Mouse (Mus musculus): ENCODE data around the gene Irf2bp1. TPM values are rescaled to one million over a fixed set of nuclear protein-coding genes. Genes with fewer than 3 reads are reported as not detected.

Gene Irf2bp1
- polyA plus RNA-seq, 1 experiment from 2014 or later = 31.6 TPM

- Histone ChIP-seq H3K27ac (ENCODE audit: low read depth, low read length) (no peak overlapping the region), H3K36me3 (ENCODE audit: control insufficient read depth, insufficient read depth, low read length) (peaks cover 5% of the 10 kb centered on the region; the same call in 1 of the 2 replicates), H3K4me2 (ENCODE audit: low read depth, low read length, severe bottlenecking) (peak overlapping the region; percentile 67), H3K27me3 (ENCODE audit: control insufficient read depth, insufficient read depth, low read length) (no peaks in the 10 kb centered on the region), H3K9ac (ENCODE audit: low read length) (peak overlapping the region; percentile 73), H3K4me1 (replicated peaks; ENCODE audit: control insufficient read depth, insufficient read depth, low read length) (peaks cover 22% of the 10 kb centered on the region), H3K4me3 (ENCODE audit: low read depth, low read length) (peak overlapping the region; percentile 30), H3K9me3 (ENCODE audit: control insufficient read depth, low read length) (no peaks in the 10 kb centered on the region)
- 2% methylated on average over 17 of the region's 17 CpGs for WGBS
- peak; percentile 65 for ATAC-seq (replicated peaks; ENCODE audit: low FRiP score)
- DNase-seq (ENCODE audit: low spot score) = peak; percentile 80
Measured at GRCm38 (mm10) chr7:19002848-19003498, 871 bp upstream of the Irf2bp1 start.

GRCm38 (mm10) chr7:19004631-19005079 is 811 bp downstream of the Irf2bp1 start:
- Histone ChIP-seq H3K9ac (ENCODE audit: low read length) (peak overlapping the region; percentile 90), H3K9me3 (ENCODE audit: control insufficient read depth, low read length) (no peaks in the 10 kb centered on the region), H3K4me2 (ENCODE audit: low read depth, low read length, severe bottlenecking) (peak overlapping the region; percentile 98), H3K36me3 (ENCODE audit: control insufficient read depth, insufficient read depth, low read length) (peaks cover 5% of the 10 kb centered on the region; the same call in 1 of the 2 replicates), H3K4me1 (replicated peaks; ENCODE audit: control insufficient read depth, insufficient read depth, low read length) (peaks cover 21% of the 10 kb centered on the region), H3K27me3 (ENCODE audit: control insufficient read depth, insufficient read depth, low read length) (no peaks in the 10 kb centered on the region), H3K4me3 (ENCODE audit: low read depth, low read length) (peak overlapping the region; percentile 94), H3K27ac (ENCODE audit: low read depth, low read length) (no peak overlapping the region)
- DNase-seq (ENCODE audit: low spot score) (peak; percentile 72), ATAC-seq (replicated peaks; ENCODE audit: low FRiP score) (no peak)
- WGBS = 8% methylated on average over 34 of the region's 34 CpGs

DNA sequence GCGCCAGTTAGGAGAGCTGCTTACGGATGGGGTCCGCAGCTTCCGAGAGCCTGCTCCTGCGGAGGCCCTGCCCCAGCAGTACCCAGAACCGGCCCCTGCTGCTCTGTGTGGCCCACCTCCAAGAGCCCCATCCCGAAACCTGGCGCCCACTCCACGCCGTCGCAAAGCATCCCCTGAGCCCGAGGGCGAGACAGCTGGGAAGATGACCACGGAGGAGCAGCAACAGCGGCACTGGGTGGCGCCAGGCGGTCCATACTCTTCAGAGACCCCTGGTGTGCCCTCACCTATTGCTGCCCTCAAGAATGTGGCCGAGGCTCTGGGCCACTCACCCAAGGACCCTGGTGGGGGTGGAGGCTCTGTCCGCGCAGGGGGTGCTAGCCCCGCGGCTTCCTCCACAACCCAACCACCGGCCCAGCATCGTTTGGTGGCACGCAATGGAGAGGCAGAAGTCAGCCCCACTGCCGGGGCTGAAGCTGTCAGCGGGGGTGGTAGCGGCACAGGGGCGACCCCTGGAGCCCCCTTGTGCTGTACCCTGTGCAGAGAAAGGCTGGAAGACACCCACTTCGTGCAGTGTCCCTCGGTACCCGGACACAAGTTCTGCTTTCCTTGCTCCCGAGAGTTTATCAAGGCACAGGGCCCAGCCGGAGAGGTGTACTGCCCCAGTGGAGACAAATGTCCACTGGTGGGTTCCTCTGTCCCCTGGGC is 1.7 kb downstream of the Irf2bp1 start:
- Histone ChIP-seq H3K9ac (ENCODE audit: low read length) (peak overlapping the region; percentile 29), H3K4me3 (ENCODE audit: low read depth, low read length) (peak overlapping the region; percentile 94), H3K9me3 (ENCODE audit: control insufficient read depth, low read length) (no peaks in the 10 kb centered on the region), H3K27ac (ENCODE audit: low read depth, low read length) (no peak overlapping the region), H3K4me2 (ENCODE audit: low read depth, low read length, severe bottlenecking) (peak overlapping the region; percentile 98), H3K27me3 (ENCODE audit: control insufficient read depth, insufficient read depth, low read length) (no peaks in the 10 kb centered on the region), H3K36me3 (ENCODE audit: control insufficient read depth, insufficient read depth, low read length) (peaks cover 5% of the 10 kb centered on the region; the same call in 1 of the 2 replicates), H3K4me1 (replicated peaks; ENCODE audit: control insufficient read depth, insufficient read depth, low read length) (peaks cover 21% of the 10 kb centered on the region)
- ATAC-seq (replicated peaks; ENCODE audit: low FRiP score) (no peak), DNase-seq (ENCODE audit: low spot score) (no peak)
- 83% methylated on average over 34 of the region's 34 CpGs for WGBS

GRCm38 (mm10) chr7:19006476-19006875 is 2.6 kb downstream of the Irf2bp1 start:
- H3K27me3 ChIP-seq (ENCODE audit: control insufficient read depth, insufficient read depth, low read length) = no peaks in the 10 kb centered on the region
- H3K4me1 ChIP-seq (replicated peaks; ENCODE audit: control insufficient read depth, insufficient read depth, low read length) = peaks cover 21% of the 10 kb centered on the region
- peak; percentile 90 for DNase-seq (ENCODE audit: low spot score)
- 0 out of 2 replicates have a peak overlapping the region, but pooled peaks have one; percentile 21 for H3K4me2 ChIP-seq (ENCODE audit: low read depth, low read length, severe bottlenecking)
- no peak overlapping the region for H3K27ac ChIP-seq (ENCODE audit: low read depth, low read length)
- H3K9me3 ChIP-seq (ENCODE audit: control insufficient read depth, low read length) = no peaks in the 10 kb centered on the region
- peaks cover 5% of the 10 kb centered on the region; the same call in 1 of the 2 replicates for H3K36me3 ChIP-seq (ENCODE audit: control insufficient read depth, insufficient read depth, low read length)
- no peak for ATAC-seq (replicated peaks; ENCODE audit: low FRiP score)
- no peak overlapping the region for H3K4me3 ChIP-seq (ENCODE audit: low read depth, low read length)
- no peak overlapping the region for H3K9ac ChIP-seq (ENCODE audit: low read length)
- 7% methylated on average over 12 of the region's 12 CpGs for WGBS

DNA sequence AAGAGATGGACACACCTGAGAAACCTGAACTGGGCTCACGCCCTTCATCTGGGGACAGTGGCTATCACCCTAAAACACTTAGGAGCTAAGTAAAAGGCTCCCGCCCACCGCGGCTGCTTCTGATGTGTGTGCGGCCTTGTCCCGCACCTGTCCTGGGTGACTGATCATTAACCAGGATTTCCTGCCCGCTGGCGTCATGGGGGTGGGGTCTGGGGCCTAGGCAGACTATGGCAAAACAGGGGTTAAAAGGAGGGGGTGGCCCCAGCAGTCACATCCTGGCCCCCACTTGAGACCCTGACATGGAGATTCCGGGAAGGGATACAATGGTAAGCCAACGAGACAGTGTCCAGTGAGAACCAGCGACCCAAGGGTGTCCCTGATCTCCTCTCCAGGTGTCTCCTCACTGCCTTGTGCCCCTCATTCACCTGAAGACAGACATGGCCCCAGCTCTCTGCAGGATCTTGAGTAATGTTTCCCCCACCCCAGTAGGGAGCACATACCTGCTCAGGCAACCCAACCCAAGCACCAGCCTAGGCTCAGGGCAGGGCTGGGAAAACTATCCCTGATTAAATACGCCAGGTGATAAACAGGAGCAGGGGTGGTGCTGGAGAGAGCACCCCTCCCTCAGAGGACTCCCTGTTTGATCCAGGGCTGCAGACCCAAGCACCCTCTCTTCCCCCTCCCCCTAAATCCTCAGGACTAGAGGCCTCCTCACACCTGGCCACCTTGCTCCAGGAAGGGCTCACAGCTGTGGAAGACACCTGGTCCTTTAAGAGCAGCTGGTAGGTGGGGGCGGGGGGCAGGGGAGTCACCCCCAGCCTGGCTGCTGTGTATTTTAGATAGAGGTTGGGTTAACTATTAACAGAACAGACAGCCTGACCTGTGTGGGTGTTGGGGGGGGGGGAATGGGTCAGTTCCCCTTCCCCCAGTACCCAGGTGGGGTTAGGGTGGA is 3.5 kb downstream of the Irf2bp1 start:
- Histone ChIP-seq H3K27ac (ENCODE audit: low read depth, low read length) (no peak overlapping the region), H3K9ac (ENCODE audit: low read length) (no peak overlapping the region), H3K4me2 (ENCODE audit: low read depth, low read length, severe bottlenecking) (0 out of 2 replicates have a peak overlapping the region, but pooled peaks have one; percentile 21), H3K27me3 (ENCODE audit: control insufficient read depth, insufficient read depth, low read length) (no peaks in the 10 kb centered on the region), H3K9me3 (ENCODE audit: control insufficient read depth, low read length) (no peaks in the 10 kb centered on the region), H3K36me3 (ENCODE audit: control insufficient read depth, insufficient read depth, low read length) (peaks cover 5% of the 10 kb centered on the region; the same call in 1 of the 2 replicates), H3K4me1 (replicated peaks; ENCODE audit: control insufficient read depth, insufficient read depth, low read length) (peaks cover 23% of the 10 kb centered on the region), H3K4me3 (ENCODE audit: low read depth, low read length) (no peak overlapping the region)
- DNase-seq (ENCODE audit: low spot score) (no peak), ATAC-seq (replicated peaks; ENCODE audit: low FRiP score) (no peak)
- 85% methylated on average over 13 of the region's 13 CpGs for WGBS

GRCm38 (mm10) chr7:19010581-19010980 is 6.7 kb downstream of the Irf2bp1 start:
- 73% methylated on average over 7 of the region's 7 CpGs for WGBS
- no peaks in the 10 kb centered on the region for H3K9me3 ChIP-seq (ENCODE audit: control insufficient read depth, low read length)
- H3K27ac ChIP-seq (ENCODE audit: low read depth, low read length) = no peak overlapping the region
- H3K4me2 ChIP-seq (ENCODE audit: low read depth, low read length, severe bottlenecking) = no peak overlapping the region
- H3K36me3 ChIP-seq (ENCODE audit: control insufficient read depth, insufficient read depth, low read length) = peaks cover 3% of the 10 kb centered on the region; the same call in 1 of the 2 replicates
- H3K9ac ChIP-seq (ENCODE audit: low read length) = no peak overlapping the region
- DNase-seq (ENCODE audit: low spot score) (no peak), ATAC-seq (replicated peaks; ENCODE audit: low FRiP score) (no peak)
- no peaks in the 10 kb centered on the region for H3K27me3 ChIP-seq (ENCODE audit: control insufficient read depth, insufficient read depth, low read length)
- peaks cover 11% of the 10 kb centered on the region for H3K4me1 ChIP-seq (replicated peaks; ENCODE audit: control insufficient read depth, insufficient read depth, low read length)
- H3K4me3 ChIP-seq (ENCODE audit: low read depth, low read length) = no peak overlapping the region

GRCm38 (mm10) chr7:19012025-19012621 is 8.3 kb downstream of the Irf2bp1 start:
- DNase-seq (ENCODE audit: low spot score) = no peak
- Histone ChIP-seq H3K36me3 (ENCODE audit: control insufficient read depth, insufficient read depth, low read length) (peaks cover 3% of the 10 kb centered on the region; the same call in 1 of the 2 replicates), H3K27me3 (ENCODE audit: control insufficient read depth, insufficient read depth, low read length) (no peaks in the 10 kb centered on the region), H3K4me3 (ENCODE audit: low read depth, low read length) (peak overlapping the region; percentile 26), H3K4me1 (replicated peaks; ENCODE audit: control insufficient read depth, insufficient read depth, low read length) (peaks cover 3% of the 10 kb centered on the region; the same call in 1 of the 2 replicates), H3K9me3 (ENCODE audit: control insufficient read depth, low read length) (no peaks in the 10 kb centered on the region), H3K27ac (ENCODE audit: low read depth, low read length) (peak overlapping the region; percentile 26; the same call in 1 of the 2 replicates), H3K4me2 (ENCODE audit: low read depth, low read length, severe bottlenecking) (peak overlapping the region; percentile 56), H3K9ac (ENCODE audit: low read length) (peak overlapping the region; percentile 67)
- 5% methylated on average over 24 of the region's 31 CpGs for WGBS
- ATAC-seq (replicated peaks; ENCODE audit: low FRiP score) = no peak

Measured in forebrain, embryonic 11.5 days (tissue).